Mouse (Mus musculus) G1E (cell line): ENCODE measurements around the gene Upf3b. TPM values are rescaled to one million over a fixed set of nuclear protein-coding genes. Genes with fewer than 3 reads are reported as not detected.
"Not testable (repeated sequence)": the region's sequence is repeated elsewhere in the genome, so short reads cannot be mapped to it uniquely, and the experiment has no call there.

Experiments
- ATAC-seq: 2 replicates; pipeline ENCODE4 v1.8.0; 2016; ENCODE audit warnings: mild to moderate bottlenecking; ENCODE audit not compliant: insufficient number of reproducible peaks, poor library complexity, low FRiP score, severe bottlenecking; ENCODE audit errors: extremely low read depth
- DNase-seq: peaks from one replicate; pipeline ENCODE4 v3.0.0; 2012; ENCODE audit warnings: low spot score
- H3K27me3 ChIP-seq: 2 replicates; pipeline ENCODE4 v1.6.1; 2012; ENCODE audit warnings: mild to moderate bottlenecking, low read length, inconsistent platforms; ENCODE audit not compliant: insufficient read depth
- H3K36me3 ChIP-seq: replicated peaks from 2 replicates; pipeline ENCODE3; 2012; ENCODE audit warnings: mild to moderate bottlenecking, inconsistent platforms
- H3K4me1 ChIP-seq: 2 replicates; pipeline ENCODE4 v1.6.1; 2012; ENCODE audit warnings: low read depth, low read length, inconsistent platforms, mixed read lengths; ENCODE audit not compliant: insufficient read depth
- H3K4me3 ChIP-seq: 2 replicates; pipeline ENCODE4 v1.5.1; 2012; ENCODE audit warnings: low read depth, mild to moderate bottlenecking, inconsistent platforms, low read length, moderate library complexity, mixed read lengths
- H3K9me3 ChIP-seq: replicated peaks from 2 replicates; pipeline ENCODE4 v1.6.1; 2012; ENCODE audit warnings: inconsistent platforms
- CTCF ChIP-seq: IDR thresholded peaks from 2 replicates; pipeline ENCODE4 v1.5.1; 2012; ENCODE audit warnings: low read depth, low read length, inconsistent platforms, mixed read lengths
- GATA1 ChIP-seq: IDR thresholded peaks from 2 replicates; pipeline ENCODE4 v1.6.1; 2012; ENCODE audit warnings: borderline replicate concordance, low read length, inconsistent platforms, mixed read lengths
- GATA2 ChIP-seq: IDR thresholded peaks from 2 replicates; pipeline ENCODE4 v1.6.1; 2012; ENCODE audit warnings: low read depth, low read length, inconsistent platforms, borderline replicate concordance
- POLR2AphosphoS5 ChIP-seq: IDR thresholded peaks from 2 replicates; pipeline ENCODE4 v1.6.1; 2012; ENCODE audit warnings: low read depth, low read length, inconsistent platforms; ENCODE audit not compliant: insufficient replicate concordance
- TAL1 ChIP-seq: conservative IDR thresholded peaks from 2 replicates; pipeline ENCODE4 v1.6.1; 2012; ENCODE audit warnings: low read depth, low read length, inconsistent platforms, mixed read lengths
- polyA plus RNA-seq: library from polyadenylated mRNA; stranded (reverse); fragments of >175 nt; gene quantifications from 2 replicates; pipeline ENCODE4 v1.2.3, GENCODE M21; 2012
- total RNA-seq, 2 experiments: library from RNA; stranded (forward) in 1 of 2; stranded (reverse) in 1 of 2; fragments of 200-1000 nt in 1 of 2; fragments of >200 nt in 1 of 2; fragmentation: Nextera tagmentation in 1 of 2; gene quantifications; 2 replicates each; pipeline ENCODE4 v1.2.3; 2014 to 2017

The Upf3b gene
- total RNA-seq (2014; fragmentation: Nextera tagmentation) (78.1 and 90.1 TPM in 2 replicates), total RNA-seq (2017) (30.5 and 43.4 TPM in 2 replicates), polyA plus RNA-seq (5.2 and 13.3 TPM in 2 replicates)

DNA sequence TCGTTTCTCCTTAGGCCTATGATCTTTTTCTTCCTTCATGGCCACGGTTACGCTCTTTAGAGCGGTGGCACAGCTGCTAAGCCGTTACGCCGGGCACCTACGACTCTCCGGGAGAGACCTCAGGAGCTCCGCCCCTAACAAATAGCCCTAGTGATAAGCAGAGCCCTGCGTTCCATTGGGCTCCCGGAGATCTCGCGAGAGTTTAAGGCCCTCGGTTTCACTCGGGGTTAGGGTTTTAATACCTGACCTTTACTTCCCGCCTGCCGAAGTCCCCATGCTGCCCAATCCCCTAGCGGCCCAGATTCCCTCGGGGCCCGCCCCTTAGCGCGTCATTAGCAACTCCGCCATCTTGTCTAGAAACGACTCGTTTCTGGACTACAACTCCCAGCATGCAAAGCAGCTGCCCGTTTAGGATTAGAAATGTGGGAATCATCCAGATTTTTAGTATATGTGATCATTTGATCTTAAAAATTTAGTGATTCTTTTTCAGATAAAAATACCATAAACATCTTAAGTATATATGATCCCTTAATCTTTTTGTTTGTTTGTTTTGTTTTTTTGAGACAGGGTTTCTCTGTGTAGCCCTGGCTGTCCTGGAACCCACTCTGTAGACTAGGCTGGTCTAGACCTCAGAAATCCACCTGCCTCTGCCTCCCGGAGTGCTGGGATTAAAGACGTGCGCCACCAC is at the start of gene Upf3b:
Upf3b (minus strand) TSS at position 130 of the 688 bp plus-strand sequence.
- peak; percentile 91 for ATAC-seq
- H3K27me3 ChIP-seq: peaks cover 4% of the 10 kb centered on the region; the same call in 1 of the 2 replicates
- TF ChIP-seq GATA2: no peak
- TF ChIP-seq TAL1: no peak
- TF ChIP-seq POLR2AphosphoS5: no peak

DNA sequence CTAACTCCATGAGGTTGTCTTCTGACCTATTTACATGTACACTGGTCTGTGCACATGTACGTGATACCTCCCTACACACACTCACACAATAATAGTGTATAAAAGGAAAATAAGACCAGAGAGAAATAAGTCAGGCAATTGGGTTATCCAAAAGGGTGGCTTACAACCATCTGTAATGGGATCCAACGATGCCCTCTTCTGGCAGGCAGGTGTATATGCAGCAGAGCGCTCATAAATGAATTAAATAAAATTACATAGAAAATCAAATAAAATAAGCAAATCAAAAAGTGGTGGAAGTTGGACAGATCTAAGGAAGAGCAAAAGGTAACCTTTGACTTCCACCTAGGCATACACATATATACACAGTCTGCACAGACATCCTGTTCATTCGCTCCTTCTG is 47.7 kb upstream of the Upf3b start:
- Histone ChIP-seq H3K27me3 (no peaks in the 10 kb centered on the region), H3K36me3 (peaks cover 61% of the 10 kb centered on the region), H3K4me3 (no peak overlapping the region), H3K4me1 (peaks cover 4% of the 10 kb centered on the region; the same call in 1 of the 2 replicates), H3K9me3 (no peaks in the 10 kb centered on the region)
- ATAC-seq: no peak
- 0 out of 2 replicates have a peak, but pooled peaks have one; percentile 14 for TF ChIP-seq CTCF
- no peak for TF ChIP-seq POLR2AphosphoS5
- no peak for TF ChIP-seq TAL1
- DNase-seq: no peak

More for the DNA sequence above, at the start of gene Upf3b:
- peak within 1 kb of the TSS; percentile 76 for H3K4me3 ChIP-seq
- DNase-seq: peak; percentile 75
- H3K36me3 ChIP-seq: peaks cover 26% of the 10 kb centered on the region
- H3K9me3 ChIP-seq: no peaks in the 10 kb centered on the region
- peaks cover 10% of the 10 kb centered on the region for H3K4me1 ChIP-seq

DNA sequence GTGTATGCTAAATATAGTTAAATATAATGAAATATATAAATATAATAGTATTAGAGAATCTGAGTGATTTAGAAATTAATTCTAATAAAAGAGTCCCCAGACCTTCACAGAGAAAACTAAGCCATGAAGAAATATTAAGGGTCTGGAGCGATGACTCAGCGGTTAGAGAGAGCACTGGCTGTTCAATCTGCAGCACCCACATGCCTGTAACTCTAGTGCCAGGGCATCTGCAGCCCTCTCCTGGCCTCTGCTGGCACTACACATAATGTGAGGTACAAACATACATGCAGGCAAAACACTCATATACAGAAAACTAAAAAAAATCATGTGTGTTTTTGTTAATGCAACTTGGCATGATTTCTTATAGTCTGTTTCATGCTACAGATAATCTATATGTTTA is 34.8 kb upstream of the Upf3b start:
- no peaks in the 10 kb centered on the region for H3K4me1 ChIP-seq
- DNase-seq: no peak
- H3K36me3 ChIP-seq: peaks cover 56% of the 10 kb centered on the region
- H3K9me3 ChIP-seq: no peaks in the 10 kb centered on the region
- TF ChIP-seq GATA1: no peak
- TF ChIP-seq TAL1: no peak
- TF ChIP-seq GATA2: no peak
- no peak for TF ChIP-seq POLR2AphosphoS5
- no peak for TF ChIP-seq CTCF
- H3K27me3 ChIP-seq: no peaks in the 10 kb centered on the region
- H3K4me3 ChIP-seq: no peak overlapping the region
- peak; percentile 49 for ATAC-seq

DNA sequence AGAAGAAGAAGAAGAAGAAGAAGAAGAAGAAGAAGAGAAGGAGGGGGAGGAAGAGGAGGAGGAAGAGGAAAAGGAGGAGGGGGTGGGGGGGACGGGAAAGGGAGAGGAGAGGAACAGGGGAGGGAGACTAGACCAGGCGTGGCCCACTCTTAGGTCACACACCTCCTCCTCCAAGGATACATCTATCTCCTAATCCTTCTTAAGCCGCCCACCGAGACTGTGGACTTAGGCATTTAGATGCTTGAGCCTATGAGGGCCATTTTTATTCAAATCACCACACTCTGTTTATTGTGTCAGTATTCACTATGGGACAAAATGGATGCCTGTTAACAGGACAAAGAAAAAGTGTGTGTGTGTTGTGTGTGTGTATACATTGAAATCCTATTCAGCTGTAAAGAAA is 34.4 kb upstream of the Upf3b start:
- peaks cover 56% of the 10 kb centered on the region for H3K36me3 ChIP-seq
- not testable (repeated sequence) for H3K27me3 ChIP-seq, DNase-seq, H3K4me3 ChIP-seq, H3K4me1 ChIP-seq, H3K9me3 ChIP-seq, ATAC-seq

DNA sequence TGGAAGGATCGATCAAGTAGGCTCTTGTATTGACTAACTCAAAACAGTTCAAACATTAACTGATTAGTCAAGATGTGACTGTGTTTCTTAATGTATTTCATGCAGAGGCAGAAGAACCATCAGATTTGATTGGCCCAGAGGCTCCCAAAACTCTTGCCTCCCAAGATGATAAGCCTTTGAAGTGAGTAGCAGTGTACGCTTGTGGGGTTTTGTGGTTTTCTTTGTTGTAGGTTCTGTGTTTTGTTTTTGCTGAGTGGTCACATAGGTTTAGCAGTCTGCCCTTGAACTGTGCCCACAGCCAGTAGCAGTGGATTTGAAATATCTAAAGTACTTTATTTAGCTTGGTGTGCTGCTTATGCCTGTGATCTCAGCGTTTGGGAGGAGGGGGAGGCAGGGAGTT is 31.6 kb upstream of the Upf3b start:
- no peaks in the 10 kb centered on the region for H3K4me1 ChIP-seq
- no peak for ATAC-seq
- no peak for TF ChIP-seq CTCF
- TF ChIP-seq GATA1: no peak
- no peak for TF ChIP-seq TAL1
- TF ChIP-seq POLR2AphosphoS5: no peak
- no peak for TF ChIP-seq GATA2
- peaks cover 63% of the 10 kb centered on the region for H3K36me3 ChIP-seq
- no peaks in the 10 kb centered on the region for H3K27me3 ChIP-seq
- no peaks in the 10 kb centered on the region for H3K9me3 ChIP-seq
- DNase-seq: no peak
- no peak overlapping the region for H3K4me3 ChIP-seq

DNA sequence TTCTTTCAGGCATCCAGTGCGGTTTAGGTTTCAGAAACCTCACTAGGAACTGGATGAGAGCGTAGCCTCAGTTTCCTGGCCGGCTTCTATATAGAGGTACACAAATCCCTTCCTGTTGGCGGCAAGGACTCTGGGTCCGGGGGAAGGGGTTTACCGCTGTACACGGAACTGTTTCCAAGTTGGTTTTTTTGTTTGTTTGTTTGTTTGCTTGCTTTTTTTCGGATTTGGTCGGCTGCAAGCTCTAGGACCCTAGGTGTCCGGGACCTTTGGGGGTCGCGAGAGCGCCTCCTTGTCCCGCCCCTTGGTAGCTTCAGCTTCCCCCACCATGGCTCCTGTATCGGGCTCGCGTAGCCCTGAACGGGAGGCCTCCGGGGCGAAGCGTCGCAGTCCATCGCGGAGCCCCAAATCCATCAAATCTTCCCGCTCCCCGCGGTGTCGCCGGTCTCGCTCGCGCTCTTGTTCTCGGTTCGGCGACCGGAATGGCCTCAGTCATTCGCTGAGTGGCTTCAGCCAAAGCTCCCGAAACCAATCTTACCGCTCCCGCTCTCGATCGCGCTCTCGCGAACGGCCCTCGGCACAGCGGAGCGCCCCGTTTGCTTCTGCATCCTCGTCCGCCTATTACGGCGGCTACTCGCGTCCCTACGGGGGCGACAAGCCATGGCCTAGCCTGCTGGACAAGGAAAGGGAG is 16.7 kb upstream of the Upf3b start, which contains the start of gene Nkap:
Nkap (plus strand) TSS at position 125 of the 688 bp plus-strand sequence.
- peak; percentile 84 for ATAC-seq
- Histone ChIP-seq H3K27me3 (no peaks in the 10 kb centered on the region), H3K9me3 (no peaks in the 10 kb centered on the region), H3K4me3 (peak within 1 kb of the TSS; percentile 78), H3K4me1 (peaks cover 4% of the 10 kb centered on the region), H3K36me3 (peaks cover 13% of the 10 kb centered on the region)
- peak; percentile 31 for DNase-seq
- TF ChIP-seq TAL1: no peak
- TF ChIP-seq POLR2AphosphoS5: no peak
- TF ChIP-seq GATA2: no peak
